Mouse (Mus musculus) ES-Bruce4 (cell line): Measurements from ENCODE around the gene Ccnh.

Experiments used
- CTCF ChIP-seq: IDR thresholded peaks from one replicate; pipeline ENCODE4 v1.8.1; 2011; ENCODE audit warnings: low read depth, low read length
- POLR2A ChIP-seq: IDR thresholded peaks from one replicate; pipeline ENCODE4 v1.8.1; 2011; ENCODE audit warnings: low read length; ENCODE audit not compliant: insufficient read depth

GRCm38 (mm10) chr13:85188903-85189643 is at the start of gene Ccnh:
- TF ChIP-seq POLR2A (peak; percentile 64), CTCF (no peak)
